Mouse (Mus musculus) midbrain, embryonic 16.5 days (tissue): ENCODE data around the gene Mtmr2. TPM values are rescaled to one million over a fixed set of nuclear protein-coding genes. Genes with fewer than 3 reads are reported as not detected.

Source experiments
- ATAC-seq: fragments of 200-750 bp; cut with Nextera tagmentation; 2 replicates; pipeline ENCODE4 v1.8.0; 2017; ENCODE audit warnings: moderate TSS enrichment
- H3K27ac ChIP-seq: fragments of 300-500 bp; sonication (generic); 2 replicates; pipeline ENCODE4 v1.5.1; 2014; ENCODE audit warnings: mild to moderate bottlenecking, low read length, mixed read lengths
- H3K27me3 ChIP-seq: fragments of 300-500 bp; sonication (generic); 2 replicates; pipeline ENCODE4 v1.6.1; 2014; ENCODE audit warnings: low read depth, low read length, mixed read lengths; ENCODE audit not compliant: control insufficient read depth, insufficient read depth
- H3K36me3 ChIP-seq: fragments of 300-500 bp; sonication (generic); 2 replicates; pipeline ENCODE4 v1.6.1; 2014; ENCODE audit warnings: mild to moderate bottlenecking, low read length, moderate library complexity, mixed read lengths; ENCODE audit not compliant: control insufficient read depth, insufficient read depth
- H3K4me1 ChIP-seq: fragments of 300-500 bp; sonication (generic); 2 replicates; pipeline ENCODE4 v1.6.1; 2014; ENCODE audit warnings: mild to moderate bottlenecking, low read length, mixed read lengths; ENCODE audit not compliant: control insufficient read depth, insufficient read depth
- H3K4me2 ChIP-seq: fragments of 300-500 bp; sonication (generic); 2 replicates; pipeline ENCODE4 v1.6.1; 2014; ENCODE audit warnings: mild to moderate bottlenecking, low read length, mixed read lengths
- H3K4me3 ChIP-seq: fragments of 300-500 bp; sonication (generic); 2 replicates; pipeline ENCODE4 v1.5.1; 2014; ENCODE audit warnings: low read depth, mild to moderate bottlenecking, low read length, moderate library complexity, mixed read lengths
- H3K9ac ChIP-seq: fragments of 300-500 bp; sonication (generic); 2 replicates; pipeline ENCODE4 v1.6.1; 2014; ENCODE audit warnings: low read depth, low read length, mixed read lengths
- H3K9me3 ChIP-seq: fragments of 300-500 bp; sonication (generic); replicated peaks from 2 replicates; pipeline ENCODE4 v1.6.1; 2014; ENCODE audit warnings: mild to moderate bottlenecking, low read length, mixed read lengths; ENCODE audit not compliant: control insufficient read depth, poor library complexity, severe bottlenecking
- WGBS: fragments of 180-500 bp; shearing (Covaris S2); extraction: QIAGEN DNeasy Blood & Tissue Kit; methylation state at CpG from one replicate; pipeline ENCODE4 v1.1.7; 2014; 5-methylcytosine and 5-hydroxymethylcytosine counted together
- polyA plus RNA-seq: library from polyadenylated mRNA; unstranded; fragments of >200 nt; fragmentation: Nextera tagmentation; extraction: Ambion mirVana; gene quantifications from 2 replicates; pipeline ENCODE4 v1.2.1, GENCODE M21; 2015

The Mtmr2 gene
- polyA plus RNA-seq, 1 experiment from 2014 or later: 56.5 TPM

- H3K4me1 ChIP-seq: no peaks in the 10 kb centered on the region
- H3K36me3 ChIP-seq: no peaks in the 10 kb centered on the region
- ATAC-seq: peak; percentile 86
- H3K9me3 ChIP-seq: no peaks in the 10 kb centered on the region
- no peak overlapping the region for H3K9ac ChIP-seq
- no peak overlapping the region for H3K27ac ChIP-seq
- H3K27me3 ChIP-seq: no peaks in the 10 kb centered on the region
- H3K4me3 ChIP-seq: no peak overlapping the region
- H3K4me2 ChIP-seq: peak overlapping the region; percentile 31; the same call in 1 of the 2 replicates
- WGBS: 25% methylated on average over 8 of the region's 8 CpGs
These were observed 31.7 kb upstream of the Mtmr2 start for GRCm38 (mm10) chr9:13716316-13717099.

DNA sequence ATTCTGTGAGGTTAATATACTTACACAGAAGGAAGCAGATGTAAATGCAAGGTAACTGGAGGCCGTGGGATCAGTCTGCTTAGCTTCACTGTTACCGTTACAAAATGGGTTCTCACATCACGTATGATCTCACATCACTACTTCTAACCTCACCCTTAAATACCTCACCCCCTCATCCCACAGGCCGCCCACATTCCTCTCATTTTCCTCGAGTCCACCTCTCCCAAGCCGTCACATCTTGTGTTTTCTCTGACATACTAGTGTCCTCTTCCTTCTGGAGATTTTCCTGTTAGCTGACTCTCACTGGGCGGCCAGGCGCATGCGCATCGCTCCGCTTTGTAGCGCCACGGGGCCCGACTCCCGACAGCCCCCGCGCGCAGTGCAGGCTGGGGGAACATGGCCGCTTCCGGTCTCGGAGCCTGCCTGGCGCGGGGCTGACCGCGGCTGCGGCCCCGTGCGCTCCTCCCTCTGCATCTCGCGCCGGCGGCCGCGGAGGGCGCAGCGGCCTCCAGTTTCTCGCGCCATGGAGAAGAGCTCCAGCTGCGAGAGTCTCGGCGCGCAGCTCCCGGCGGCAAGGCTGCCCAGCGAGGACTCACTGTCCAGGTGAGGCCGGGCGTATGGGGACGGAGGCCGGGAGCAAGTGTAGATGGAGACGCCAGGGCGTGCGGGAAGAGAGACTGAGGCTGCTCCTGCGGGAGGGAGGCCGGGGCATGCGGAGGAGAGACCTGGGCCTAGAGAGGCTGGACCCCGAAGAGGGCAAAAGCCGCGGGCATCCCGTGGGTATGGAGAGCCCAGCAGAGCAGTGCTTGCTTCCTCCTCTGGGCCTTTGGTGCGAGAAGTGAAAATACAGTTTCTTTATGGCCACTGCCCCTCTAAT lies 826 bp downstream of the Mtmr2 start:
- ATAC-seq: peak; percentile 100
- no peaks in the 10 kb centered on the region for H3K27me3 ChIP-seq
- H3K9me3 ChIP-seq: no peaks in the 10 kb centered on the region; the same call in 1 of the 2 replicates
- H3K9ac ChIP-seq: peak overlapping the region; percentile 84
- H3K4me2 ChIP-seq: peak overlapping the region; percentile 87
- H3K27ac ChIP-seq: peak overlapping the region; percentile 90
- peaks cover 11% of the 10 kb centered on the region for H3K4me1 ChIP-seq
- peak overlapping the region; percentile 82 for H3K4me3 ChIP-seq
- no peaks in the 10 kb centered on the region for H3K36me3 ChIP-seq
- 1% methylated on average over 58 of the region's 60 CpGs for WGBS

GRCm38 (mm10) chr9:13749675-13749998 lies 1.4 kb downstream of the Mtmr2 start:
- H3K4me3 ChIP-seq: peak overlapping the region; percentile 82
- no peaks in the 10 kb centered on the region for H3K36me3 ChIP-seq
- H3K4me2 ChIP-seq: peak overlapping the region; percentile 87
- peak overlapping the region; percentile 90; the same call in 1 of the 2 replicates for H3K27ac ChIP-seq
- H3K9ac ChIP-seq: peak overlapping the region; percentile 84
- WGBS: 5% methylated on average over 7 of the region's 7 CpGs
- no peaks in the 10 kb centered on the region; the same call in 1 of the 2 replicates for H3K9me3 ChIP-seq
- H3K27me3 ChIP-seq: no peaks in the 10 kb centered on the region
- ATAC-seq: no peak
- peaks cover 11% of the 10 kb centered on the region for H3K4me1 ChIP-seq

DNA sequence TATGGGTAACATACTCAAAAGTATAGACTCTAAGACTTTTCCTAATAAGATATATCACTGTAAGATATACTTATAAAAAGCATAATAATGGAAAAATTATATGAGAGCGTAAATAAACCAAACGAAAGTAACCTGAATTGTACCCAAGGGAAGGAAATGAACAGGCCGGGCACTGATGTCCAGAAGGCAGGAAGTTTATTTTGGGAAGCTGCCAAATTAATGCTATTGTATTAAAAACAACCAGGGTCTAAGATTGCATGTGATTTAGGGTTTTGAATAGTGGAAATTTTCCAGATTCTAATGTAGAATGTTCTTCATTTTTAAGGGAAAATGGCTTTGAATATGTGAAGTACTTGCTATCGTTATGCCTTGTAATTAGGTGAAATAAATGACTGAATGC lies 4.3 kb downstream of the Mtmr2 start:
- Histone ChIP-seq H3K9ac (no peak overlapping the region), H3K4me3 (no peak overlapping the region), H3K4me2 (no peak overlapping the region), H3K4me1 (peaks cover 11% of the 10 kb centered on the region), H3K9me3 (no peaks in the 10 kb centered on the region; the same call in 1 of the 2 replicates), H3K27me3 (no peaks in the 10 kb centered on the region), H3K36me3 (no peaks in the 10 kb centered on the region), H3K27ac (no peak overlapping the region)
- 84% methylated on average over 4 of the region's 4 CpGs for WGBS
- no peak for ATAC-seq

GRCm38 (mm10) chr9:13760430-13760829 lies 12.2 kb downstream of the Mtmr2 start:
- Histone ChIP-seq H3K4me3 (no peak overlapping the region), H3K9ac (no peak overlapping the region), H3K4me1 (no peaks in the 10 kb centered on the region), H3K4me2 (no peak overlapping the region), H3K27ac (no peak overlapping the region), H3K9me3 (no peaks in the 10 kb centered on the region), H3K27me3 (no peaks in the 10 kb centered on the region), H3K36me3 (no peaks in the 10 kb centered on the region; the same call in 1 of the 2 replicates)
- 96% methylated on average over 3 of the region's 3 CpGs for WGBS
- ATAC-seq: no peak

GRCm38 (mm10) chr9:13765624-13766023 lies 17.4 kb downstream of the Mtmr2 start:
- Histone ChIP-seq H3K27me3 (no peaks in the 10 kb centered on the region), H3K36me3 (no peaks in the 10 kb centered on the region), H3K4me3 (no peak overlapping the region), H3K9ac (no peak overlapping the region), H3K9me3 (no peaks in the 10 kb centered on the region), H3K27ac (no peak overlapping the region), H3K4me1 (no peaks in the 10 kb centered on the region), H3K4me2 (no peak overlapping the region)
- ATAC-seq: no peak
- WGBS: 63% methylated on average over 2 of the region's 2 CpGs

DNA sequence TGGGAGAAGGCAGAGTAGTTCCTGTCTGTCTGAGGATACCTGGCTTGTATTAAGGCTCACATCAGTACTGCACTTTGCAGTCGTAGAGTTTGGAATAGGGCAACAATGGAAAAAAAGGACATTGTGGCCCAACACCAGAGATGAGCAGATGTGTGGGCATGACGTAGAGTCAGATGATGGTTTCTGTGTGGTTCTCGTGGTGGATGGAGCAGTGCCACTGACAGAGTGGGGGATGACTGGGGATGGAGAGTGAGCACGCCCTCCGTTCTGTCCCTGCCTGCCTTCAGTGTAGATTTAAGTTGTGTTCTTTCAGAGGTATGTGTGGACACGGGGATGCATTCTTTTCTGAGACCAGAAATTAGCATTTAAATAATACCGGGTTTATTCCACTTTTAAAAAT lies 18.4 kb downstream of the Mtmr2 start:
- Histone ChIP-seq H3K9ac (no peak overlapping the region), H3K36me3 (no peaks in the 10 kb centered on the region), H3K9me3 (no peaks in the 10 kb centered on the region), H3K4me2 (no peak overlapping the region), H3K27ac (no peak overlapping the region), H3K27me3 (no peaks in the 10 kb centered on the region), H3K4me3 (no peak overlapping the region), H3K4me1 (no peaks in the 10 kb centered on the region)
- no peak for ATAC-seq
- WGBS: 82% methylated on average over 7 of the region's 7 CpGs

GRCm38 (mm10) chr9:13774732-13775131 lies 26.5 kb downstream of the Mtmr2 start:
- H3K4me3 ChIP-seq: no peak overlapping the region
- no peaks in the 10 kb centered on the region for H3K36me3 ChIP-seq
- H3K4me1 ChIP-seq: 0 out of 2 replicates have a peak, but pooled peaks cover 3% of the 10 kb centered on the region
- no peak overlapping the region for H3K9ac ChIP-seq
- ATAC-seq: no peak
- H3K4me2 ChIP-seq: no peak overlapping the region
- no peaks in the 10 kb centered on the region for H3K9me3 ChIP-seq
- WGBS: 96% methylated on average over 1 of the region's 1 CpGs
- no peaks in the 10 kb centered on the region for H3K27me3 ChIP-seq
- H3K27ac ChIP-seq: no peak overlapping the region

DNA sequence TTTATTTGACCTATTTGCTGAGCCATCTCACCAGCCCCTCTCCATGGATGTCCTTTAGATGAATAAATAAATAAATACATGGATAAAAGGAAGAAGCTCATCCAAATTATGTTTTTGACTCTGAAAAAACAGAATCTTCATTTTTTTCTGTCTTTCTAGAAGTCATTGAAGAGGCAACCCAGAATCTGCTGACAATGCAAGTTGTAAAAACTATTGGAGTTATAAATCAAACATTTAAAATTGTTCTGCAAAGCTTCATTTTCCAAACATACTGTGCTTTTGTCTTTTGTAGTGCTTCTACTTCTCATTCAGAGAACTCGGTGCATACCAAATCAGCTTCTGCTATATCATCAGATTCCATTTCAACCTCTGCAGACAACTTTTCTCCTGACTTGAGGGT lies 33.8 kb downstream of the Mtmr2 start:
- Histone ChIP-seq H3K36me3 (peaks cover 4% of the 10 kb centered on the region; the same call in 1 of the 2 replicates), H3K4me1 (no peaks in the 10 kb centered on the region), H3K4me2 (no peak overlapping the region), H3K9ac (no peak overlapping the region), H3K4me3 (no peak overlapping the region), H3K27ac (no peak overlapping the region), H3K27me3 (no peaks in the 10 kb centered on the region), H3K9me3 (no peaks in the 10 kb centered on the region)
- 94% methylated on average over 1 of the region's 1 CpGs for WGBS
- ATAC-seq: no peak
